ENCODE assay signal across 30 mouse cellular contexts in the genomic region with DNA sequence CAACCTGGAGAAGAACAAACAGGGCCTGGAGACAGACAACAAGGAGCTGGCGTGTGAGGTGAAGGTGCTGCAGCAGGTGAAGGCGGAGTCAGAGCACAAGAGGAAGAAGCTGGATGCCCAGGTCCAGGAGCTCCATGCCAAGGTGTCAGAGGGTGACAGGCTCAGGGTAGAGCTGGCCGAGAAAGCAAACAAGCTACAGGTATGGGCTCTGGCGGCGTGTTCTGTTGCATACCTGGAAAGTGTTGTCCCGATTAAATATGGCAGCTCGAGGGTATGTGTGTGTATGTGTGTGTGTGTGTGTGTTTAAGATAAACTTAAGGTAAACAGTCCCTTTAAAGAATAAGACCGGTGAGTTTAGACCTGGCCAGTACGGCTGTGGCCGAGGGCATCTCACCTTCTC.
"Had no signal": no experiment of that assay in that cellular context is flagged by ENCODE, and none has a peak within 500 bp of the region (broad histone marks: within the 10 kb centered on the region; RNA-seq: fewer than 3 reads in every experiment).

No protein-coding gene starts in this region.

- H3K4me2 ChIP-seq: limb, embryonic 12.5 days; limb, embryonic 13.5 days; limb, embryonic 15.5 days; liver, embryonic 11.5 days; liver, embryonic 12.5 days; liver, embryonic 13.5 days; liver, embryonic 15.5 days; lung, embryonic 14.5 days; lung, embryonic 15.5 days; midbrain, embryonic 11.5 days; midbrain, embryonic 12.5 days; midbrain, embryonic 13.5 days; midbrain, embryonic 15.5 days had no signal

- ATAC-seq: liver, embryonic 12.5 days; liver, postnatal 0 days; midbrain, embryonic 13.5 days; midbrain, embryonic 15.5 days; midbrain, embryonic 16.5 days had no signal

- DNase-seq: left cerebral cortex, postnatal 4 days; liver; liver, embryonic 13.5 days; liver, postnatal 0 days; lung, adult 18-20 months; lung, embryonic 14.5 days; lung, postnatal 10 days; lung, postnatal 14 days; lung, postnatal 36 days; lung, postnatal 4 days; midbrain, embryonic 14.5 days had no signal

- H3K9me3 ChIP-seq: limb, embryonic 10.5 days; limb, embryonic 12.5 days; limb, embryonic 13.5 days; limb, embryonic 15.5 days; liver, embryonic 12.5 days; liver, embryonic 13.5 days; liver, embryonic 15.5 days; lung, embryonic 15.5 days; megakaryocyte, embryonic 14.5 days; midbrain, embryonic 10.5 days; midbrain, embryonic 12.5 days; midbrain, embryonic 13.5 days; midbrain, embryonic 15.5 days had no signal

- H3K4me3 ChIP-seq: left cerebral cortex, adult 2 months; limb, embryonic 10.5 days; limb, embryonic 12.5 days; limb, embryonic 13.5 days; limb, embryonic 15.5 days; liver, embryonic 12.5 days; liver, embryonic 13.5 days; liver, embryonic 15.5 days; lung, embryonic 15.5 days; megakaryocyte, embryonic 14.5 days; midbrain, embryonic 10.5 days; midbrain, embryonic 12.5 days; midbrain, embryonic 13.5 days; midbrain, embryonic 15.5 days; myocyte had no signal

- H3K27me3 ChIP-seq: limb, embryonic 12.5 days; limb, embryonic 13.5 days; limb, embryonic 15.5 days; liver, embryonic 12.5 days; liver, embryonic 13.5 days; liver, embryonic 15.5 days; lung, embryonic 15.5 days; megakaryocyte, embryonic 14.5 days; midbrain, embryonic 12.5 days; midbrain, embryonic 13.5 days; midbrain, embryonic 15.5 days had no signal

- H3K9ac ChIP-seq: limb, embryonic 12.5 days; limb, embryonic 13.5 days; limb, embryonic 15.5 days; liver, embryonic 12.5 days; liver, embryonic 13.5 days; liver, embryonic 14.5 days; liver, embryonic 15.5 days; liver, postnatal 0 days; lung, embryonic 14.5 days; lung, embryonic 15.5 days; midbrain, embryonic 12.5 days; midbrain, embryonic 13.5 days; midbrain, embryonic 15.5 days had no signal

- H3K4me1 ChIP-seq: limb, embryonic 10.5 days; limb, embryonic 13.5 days; limb, embryonic 15.5 days; liver, embryonic 12.5 days; liver, embryonic 13.5 days; liver, embryonic 15.5 days; lung, embryonic 15.5 days; midbrain, embryonic 10.5 days; midbrain, embryonic 12.5 days; midbrain, embryonic 13.5 days; midbrain, embryonic 15.5 days had no signal

- H3K27ac ChIP-seq: left cerebral cortex, adult 2 months; limb, embryonic 10.5 days; limb, embryonic 12.5 days; limb, embryonic 13.5 days; limb, embryonic 15.5 days; liver, embryonic 12.5 days; liver, embryonic 13.5 days; liver, embryonic 14.5 days; liver, embryonic 15.5 days; lung, embryonic 15.5 days; macrophage; midbrain, embryonic 10.5 days; midbrain, embryonic 12.5 days; midbrain, embryonic 13.5 days; midbrain, embryonic 15.5 days had no signal
